Mouse (Mus musculus): ENCODE measurements around the gene Gm17662.

Gm17662 gene

DNA sequence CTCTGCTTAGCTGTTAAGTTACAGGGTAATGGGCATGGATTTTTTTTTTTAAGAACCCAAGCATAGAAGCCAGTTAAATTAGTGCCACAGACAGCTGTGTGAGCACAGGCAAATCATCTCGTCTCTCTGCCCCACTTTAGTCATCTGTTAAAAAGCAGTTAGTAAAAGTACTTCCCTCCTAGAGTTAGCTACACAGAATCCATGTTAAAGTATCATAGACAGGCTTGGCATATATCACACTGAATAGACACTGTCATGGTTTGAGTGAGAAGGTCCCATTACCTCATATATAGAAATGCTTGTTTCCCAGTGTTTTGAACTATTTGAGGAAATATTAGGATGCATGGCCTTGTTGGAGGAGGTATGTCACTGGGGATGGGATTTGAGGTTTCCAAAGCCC, at the start of gene Gm17662:
Gene Gm17662 (plus strand): TSS at position 301 of the 400 bp plus-strand sequence.
- DNase-seq (ENCODE audit: low spot score): no peak

DNA sequence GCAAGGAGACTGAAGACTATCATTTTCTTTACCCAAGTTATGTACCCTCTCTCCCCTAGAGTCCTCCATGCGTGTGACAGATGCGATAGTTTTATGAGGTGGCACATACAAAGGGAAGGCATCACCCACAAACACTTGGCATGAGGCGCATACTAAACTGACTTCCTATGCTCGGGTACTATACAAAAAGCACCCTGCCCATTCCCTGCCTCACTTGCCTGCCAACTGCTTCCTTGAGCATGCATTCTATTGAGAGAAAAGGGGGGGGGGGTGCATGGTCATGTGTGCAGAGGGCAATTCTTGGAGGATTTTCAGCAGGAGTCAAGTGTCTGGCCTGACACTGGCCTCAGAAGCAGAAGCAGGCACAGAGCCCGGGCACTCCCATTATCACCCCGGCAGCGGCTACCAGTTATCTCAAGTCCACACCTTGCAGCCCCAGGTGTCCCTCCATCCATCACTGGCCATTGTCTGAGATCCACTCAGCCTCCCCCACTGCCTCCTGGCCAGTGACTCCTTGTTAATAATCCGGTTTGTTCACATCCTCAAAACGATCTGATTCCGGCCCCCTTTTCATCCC, 46.3 kb upstream of the Gm17662 start:
- DNase-seq (ENCODE audit: low spot score): no peak

DNA sequence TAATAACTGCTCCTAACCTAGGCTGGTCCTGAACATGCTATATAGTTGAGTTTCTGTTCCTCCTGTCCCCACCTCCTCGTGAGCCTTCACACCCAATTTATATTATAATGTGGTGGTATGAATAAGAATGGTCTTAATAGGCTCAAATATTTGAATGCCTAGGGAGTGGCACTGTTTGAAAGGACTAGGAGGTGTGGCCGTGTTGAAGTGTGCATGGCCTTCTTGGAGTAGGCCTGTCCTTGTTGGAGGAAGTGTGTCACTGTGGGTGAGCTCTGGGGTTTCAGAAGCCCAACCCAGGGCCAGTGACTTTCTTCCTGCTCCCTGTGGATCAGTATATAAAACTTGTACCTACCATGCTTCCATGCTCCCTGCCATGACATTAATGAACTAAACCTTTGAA, 43.5 kb upstream of the Gm17662 start:
- DNase-seq (ENCODE audit: low spot score): no peak

DNA sequence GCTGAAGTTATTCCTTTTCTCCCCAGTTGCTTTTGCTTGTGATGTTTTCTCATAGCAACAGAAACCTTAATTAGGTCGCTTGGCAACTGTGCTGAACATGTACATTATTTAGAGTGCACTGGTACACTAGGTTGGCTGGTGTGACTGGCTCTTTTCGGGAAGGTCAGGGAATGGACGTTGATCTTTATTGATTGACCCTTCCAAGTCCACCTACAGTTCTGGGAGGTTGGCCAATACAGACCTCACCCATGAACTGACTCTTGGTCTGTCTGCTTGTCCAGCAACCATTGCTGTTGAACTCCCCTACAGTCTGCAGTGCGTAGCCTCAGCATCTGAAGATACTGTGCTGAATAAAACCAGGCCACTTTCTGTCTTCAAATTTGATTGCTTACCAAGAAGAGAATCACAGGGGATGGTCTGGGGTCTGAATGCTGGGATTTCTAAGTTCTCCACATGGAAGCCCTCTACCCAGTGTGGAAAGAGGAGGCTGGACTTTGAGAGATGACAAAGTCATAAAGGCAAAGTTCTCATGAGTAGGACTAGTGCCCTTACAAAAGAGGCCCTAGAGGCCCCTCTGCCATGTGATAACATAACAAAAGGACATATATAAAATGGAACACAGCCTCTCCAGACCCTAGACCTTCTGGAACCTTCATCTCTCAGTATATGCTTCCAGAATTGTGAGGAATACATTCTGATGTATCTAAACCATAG, 40.5 kb upstream of the Gm17662 start:
- no peak for DNase-seq (ENCODE audit: low spot score)

DNA sequence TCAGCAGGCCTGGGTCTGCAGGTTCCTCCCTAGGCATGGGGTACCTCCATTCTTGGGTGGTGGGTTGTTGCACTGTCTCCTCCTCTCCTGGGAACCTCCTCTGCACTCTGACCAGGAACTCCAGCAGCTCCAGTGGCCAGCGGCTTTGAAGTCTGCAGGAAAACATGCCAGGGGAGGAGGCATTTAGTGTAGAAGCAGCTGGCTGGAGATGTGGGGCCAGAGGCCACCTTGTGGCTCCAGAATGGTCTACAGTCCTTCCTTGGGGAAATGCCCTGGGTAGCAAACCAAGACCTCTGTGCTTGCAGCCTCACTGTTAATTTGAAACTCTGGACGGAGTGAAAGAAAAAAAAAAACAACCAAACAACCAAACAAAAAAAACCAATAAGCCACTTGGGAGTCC, 39.6 kb upstream of the Gm17662 start:
- DNase-seq (ENCODE audit: low spot score): no peak

DNA sequence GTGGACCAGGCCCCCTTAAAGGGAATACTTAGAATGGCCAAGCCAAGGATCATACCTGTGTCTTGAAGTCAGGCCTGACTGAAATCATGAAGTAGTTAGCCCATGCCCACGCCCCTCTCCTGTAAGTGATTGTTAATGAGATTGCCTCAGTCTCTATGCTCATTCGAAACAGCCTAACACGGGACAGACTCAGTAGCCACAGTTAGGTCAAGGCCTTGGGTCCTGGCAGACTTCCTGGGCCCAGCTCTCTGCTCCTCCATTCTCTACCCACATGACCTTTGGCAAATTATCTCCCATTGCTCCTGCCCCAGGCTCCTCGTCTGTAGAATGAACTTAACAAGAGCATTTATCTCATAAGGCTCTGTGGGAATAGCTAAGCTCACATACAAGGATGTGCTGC, 38.1 kb upstream of the Gm17662 start:
- no peak for DNase-seq (ENCODE audit: low spot score)

DNA sequence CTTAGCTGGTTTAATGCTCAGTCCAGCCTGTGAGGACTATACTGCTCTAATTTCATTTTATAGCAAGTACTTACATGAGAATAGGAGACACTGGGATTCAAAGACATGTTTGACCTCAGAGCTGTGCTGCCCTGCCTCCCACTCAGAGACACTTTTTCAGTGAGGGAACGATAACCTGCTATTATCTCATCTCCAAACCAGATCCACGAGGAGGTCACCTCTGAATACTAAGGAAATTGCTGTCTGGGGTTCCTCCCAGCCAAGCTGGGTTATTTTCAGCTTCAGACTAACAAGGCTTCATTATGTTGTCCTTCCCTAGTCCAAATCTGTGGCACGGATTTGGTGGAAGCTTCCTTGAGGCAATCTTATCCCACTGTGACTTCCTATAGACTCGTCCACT, 37.2 kb upstream of the Gm17662 start:
- DNase-seq (ENCODE audit: low spot score): no peak

DNA sequence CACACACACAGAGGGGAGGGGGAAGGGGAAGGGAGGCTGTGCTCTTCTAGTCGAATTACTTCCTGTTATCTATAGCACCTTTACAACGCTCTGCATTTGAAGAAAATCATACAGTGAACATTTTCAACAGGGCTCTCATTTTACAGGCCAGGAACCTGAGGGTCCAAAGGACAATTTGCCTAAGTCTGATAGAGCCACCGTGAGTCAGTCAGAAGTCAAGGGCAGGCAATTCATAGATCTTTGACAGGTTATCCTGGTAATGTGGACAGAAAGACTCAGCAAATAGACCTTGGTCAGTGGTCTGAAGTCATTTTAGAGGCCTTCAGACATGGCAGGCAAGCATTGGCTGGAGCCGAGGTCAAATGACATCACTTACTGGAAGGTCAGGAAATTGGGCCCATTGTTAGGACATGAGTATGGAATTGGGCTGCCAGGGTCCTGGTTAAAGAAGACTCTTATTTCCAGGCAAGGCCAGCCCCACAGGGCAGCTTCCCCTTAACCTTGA, 33.5 kb upstream of the Gm17662 start:
- no peak for DNase-seq (ENCODE audit: low spot score)

DNA sequence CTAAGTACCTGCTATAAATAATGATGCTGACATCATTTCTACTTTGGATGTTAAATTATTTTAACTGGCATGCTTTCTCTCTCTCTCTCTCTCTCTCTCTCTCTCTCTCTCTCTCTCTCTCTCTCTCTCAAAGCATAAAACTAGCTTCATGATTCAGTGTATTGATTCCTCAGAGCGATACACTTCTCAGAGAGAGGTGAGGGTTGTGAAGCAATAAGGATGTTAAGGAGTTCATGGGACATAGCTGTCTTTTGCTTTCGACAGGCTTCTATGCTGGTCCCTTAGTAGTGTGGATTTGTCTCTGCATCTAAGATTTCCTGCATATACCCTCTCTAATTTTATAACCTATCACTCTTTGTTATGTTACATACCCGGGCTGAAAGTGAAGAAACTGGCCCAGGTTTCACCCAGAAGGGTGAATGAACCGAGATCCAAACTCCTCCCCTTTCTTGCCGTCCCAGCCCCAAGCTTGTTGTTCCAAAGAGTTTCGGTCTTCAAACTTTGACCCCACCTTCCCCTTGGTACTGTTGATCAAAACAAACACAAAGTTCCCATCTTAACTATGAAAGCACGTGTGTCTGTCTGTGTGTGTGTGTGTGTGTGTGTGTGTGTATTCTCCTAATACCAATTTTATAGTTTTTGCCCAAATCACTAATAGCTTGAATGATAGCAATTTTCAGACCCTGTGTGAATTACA, 32.6 kb upstream of the Gm17662 start:
- no peak for DNase-seq (ENCODE audit: low spot score)

DNA sequence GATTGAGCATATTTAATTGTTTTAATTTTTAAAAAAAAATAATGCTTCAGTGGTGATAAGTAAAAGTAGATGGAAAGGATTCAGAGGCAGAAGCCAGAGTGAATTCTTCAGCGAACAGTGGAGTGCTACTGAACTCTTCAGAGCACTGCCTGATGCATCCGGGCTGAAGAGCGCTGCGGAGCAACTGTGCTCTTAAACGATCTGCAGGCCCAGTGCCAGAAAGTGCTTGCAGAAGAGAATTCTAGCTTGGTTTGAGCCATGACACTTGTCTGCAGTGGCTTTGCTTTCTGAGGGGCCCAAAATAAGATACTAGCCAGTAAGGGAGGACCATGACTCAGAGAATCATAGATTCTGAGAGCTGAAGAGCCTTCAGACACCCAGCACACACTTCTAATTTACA, 28.2 kb upstream of the Gm17662 start:
- no peak for DNase-seq (ENCODE audit: low spot score)

DNA sequence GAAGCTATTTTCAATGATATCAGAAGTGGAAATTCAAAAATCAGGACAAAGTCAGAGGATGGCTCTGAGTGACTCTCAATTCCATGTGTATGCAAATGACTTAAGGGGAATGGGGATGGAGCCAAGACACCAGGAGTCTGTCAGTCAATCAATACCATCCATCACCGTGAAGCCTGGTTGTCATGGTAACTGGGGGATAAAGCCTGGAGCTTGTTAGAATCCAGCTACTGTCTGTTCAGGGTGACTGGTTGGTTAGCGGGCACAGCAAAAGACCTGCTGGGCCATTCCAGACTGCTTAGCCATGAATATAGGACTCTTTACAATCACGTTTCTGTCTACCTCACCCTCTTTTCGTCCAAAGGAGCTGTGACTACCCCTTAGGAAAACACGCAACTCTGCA, 22.0 kb upstream of the Gm17662 start:
- no peak for DNase-seq (ENCODE audit: low spot score)

DNA sequence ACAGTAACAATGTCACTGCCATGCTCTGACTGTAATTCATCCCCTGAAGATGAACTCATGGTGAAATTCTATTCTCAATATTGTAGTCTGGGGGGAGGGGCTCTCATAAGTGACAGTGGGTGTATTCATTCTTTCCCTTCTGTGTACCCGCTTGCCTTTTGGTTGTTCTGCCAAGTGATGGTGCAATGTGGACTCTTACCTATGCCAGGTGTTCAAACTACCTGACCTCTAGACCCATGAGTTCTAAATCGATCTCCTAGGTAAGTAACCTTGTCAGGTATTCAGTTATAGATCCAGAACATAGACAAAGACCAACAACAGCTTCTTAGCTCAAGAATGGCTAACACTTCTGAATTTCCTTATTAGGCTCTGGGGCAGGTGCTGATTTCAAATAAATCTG, 18.8 kb upstream of the Gm17662 start:
- DNase-seq (ENCODE audit: low spot score): no peak

DNA sequence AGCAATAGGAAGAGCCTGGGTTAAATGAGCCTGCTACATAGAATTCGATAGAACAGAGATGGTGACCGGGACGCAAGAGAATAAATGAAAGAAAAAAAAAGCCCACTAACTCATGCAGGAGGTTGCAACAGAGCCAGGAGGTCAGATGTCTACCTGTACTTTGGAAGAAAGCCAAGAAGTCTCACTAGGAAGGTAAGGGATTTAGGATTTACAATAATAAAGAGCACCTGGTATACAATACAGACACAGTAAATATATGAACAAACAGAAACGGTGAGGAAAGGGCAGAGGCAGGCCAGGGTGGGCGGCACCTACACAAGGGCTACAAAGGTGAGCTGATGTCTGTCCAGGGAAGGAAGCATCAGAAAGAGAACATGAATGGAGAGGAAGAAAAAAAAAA, 14.9 kb upstream of the Gm17662 start:
- DNase-seq (ENCODE audit: low spot score): no peak

DNA sequence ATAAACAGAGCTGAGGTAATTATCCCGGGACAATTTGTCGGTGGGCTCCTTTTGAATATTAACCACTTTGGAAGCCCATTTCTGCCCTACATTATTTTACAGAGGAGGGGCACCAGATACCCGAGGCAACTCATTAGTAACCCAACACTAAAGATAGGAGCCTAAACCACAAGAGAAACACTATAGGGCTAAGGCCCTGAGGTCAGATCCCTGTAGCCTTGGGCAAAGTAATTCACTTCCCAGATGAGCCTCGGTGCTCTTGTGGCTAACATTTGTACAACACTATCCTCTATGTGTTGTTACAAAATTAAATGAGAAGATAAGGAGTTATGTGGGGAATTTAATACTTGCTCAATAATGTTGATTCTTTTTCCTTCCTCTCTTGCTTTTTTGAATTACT, 13.6 kb upstream of the Gm17662 start:
- no peak for DNase-seq (ENCODE audit: low spot score)

DNA sequence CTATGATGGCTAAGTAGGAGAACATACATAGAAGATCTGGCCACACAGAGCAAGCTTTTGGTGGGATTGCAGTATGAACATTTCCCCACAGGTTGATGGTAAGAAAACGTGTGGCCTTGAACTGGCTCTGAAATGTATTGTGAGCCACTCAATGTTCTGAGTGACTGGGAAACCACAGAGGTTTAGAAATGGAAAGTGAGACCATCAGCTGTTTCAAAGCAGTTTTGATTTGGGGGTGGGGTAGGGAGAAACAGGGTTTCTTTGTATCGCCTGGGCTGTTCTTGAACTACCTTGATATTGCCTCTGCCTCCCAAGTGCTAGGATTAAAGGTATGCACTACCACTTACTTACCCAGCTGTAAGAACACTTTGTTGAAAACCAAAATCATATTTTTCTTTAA, 1.9 kb upstream of the Gm17662 start:
- DNase-seq (ENCODE audit: low spot score): no peak

DNA sequence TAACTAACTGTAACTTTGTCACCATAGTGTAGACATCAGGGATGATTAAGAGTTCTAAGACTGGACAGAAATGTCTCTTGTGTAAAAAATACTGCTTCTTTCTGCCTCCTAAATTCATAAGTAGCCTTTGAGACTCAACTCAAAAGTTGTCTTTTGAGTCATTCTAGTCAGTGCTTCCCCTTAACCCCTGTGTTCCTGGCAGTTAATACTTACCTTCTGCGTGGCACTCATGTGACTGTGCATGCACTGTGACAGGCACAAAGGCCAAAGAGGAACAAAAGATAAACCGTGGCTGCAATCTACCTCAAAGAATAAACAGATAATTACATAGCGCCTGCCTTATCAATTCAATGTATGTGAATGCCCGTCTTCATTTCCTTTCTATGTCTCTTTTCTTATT, 694 bp downstream of the Gm17662 start:
- no peak for DNase-seq (ENCODE audit: low spot score)

DNA sequence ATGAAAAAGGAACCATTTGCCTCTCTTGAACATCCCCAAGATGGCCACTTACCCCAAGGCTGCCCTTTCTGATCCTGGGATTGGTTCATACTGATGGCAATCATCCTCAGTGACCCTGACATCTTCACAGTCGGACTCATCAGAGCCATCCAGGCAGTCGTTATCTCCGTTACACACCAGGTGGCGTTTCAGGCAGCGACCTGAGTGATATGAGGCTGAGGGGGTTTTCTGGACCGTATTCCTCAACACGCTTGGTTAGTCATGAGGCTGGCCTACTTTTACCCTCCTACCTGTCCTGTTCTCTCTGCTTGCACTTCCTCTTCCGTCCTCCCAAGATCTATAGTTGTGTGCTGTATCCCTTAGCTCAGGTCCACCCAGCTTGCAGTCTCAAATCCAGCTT, 4.1 kb downstream of the Gm17662 start:
- no peak for DNase-seq (ENCODE audit: low spot score)

DNA sequence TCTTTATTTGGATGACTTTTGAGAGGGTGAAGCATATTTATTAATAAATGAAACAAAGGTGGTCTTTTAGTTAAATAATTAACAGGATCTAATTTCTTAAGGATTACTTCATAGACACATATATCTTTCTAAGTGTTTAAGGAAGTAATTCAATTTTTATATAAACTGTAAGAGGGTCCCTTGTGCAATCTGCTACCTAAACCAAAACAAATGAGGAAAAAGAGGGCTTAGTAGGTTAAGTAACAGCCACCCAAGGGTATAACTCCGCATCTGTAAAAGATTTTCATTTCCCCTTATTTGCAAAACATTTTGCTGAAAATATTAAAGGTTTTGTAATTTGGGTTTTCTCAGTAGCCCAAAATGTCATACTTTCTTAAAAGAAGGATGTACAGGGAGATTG, 7.3 kb downstream of the Gm17662 start:
- DNase-seq (ENCODE audit: low spot score): no peak

DNA sequence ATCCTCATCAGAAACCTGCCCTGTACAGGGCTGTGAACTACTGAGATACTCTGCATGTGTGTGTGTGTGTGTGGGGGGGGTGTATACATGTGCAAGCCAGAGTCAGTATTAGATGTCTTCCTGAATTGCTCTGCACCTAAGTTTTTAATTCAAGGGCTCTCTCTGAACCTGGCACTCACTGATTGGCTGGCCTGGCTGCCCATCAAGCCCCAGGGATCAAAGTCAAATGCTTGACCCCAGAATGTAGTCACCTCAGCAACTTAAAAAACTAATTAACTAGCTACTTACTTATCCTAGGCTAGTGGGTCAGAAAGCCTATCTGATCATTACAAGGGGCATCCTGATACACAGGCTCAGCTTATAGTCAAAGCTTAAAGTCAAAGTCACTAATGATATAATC, 12.5 kb downstream of the Gm17662 start:
- no peak for DNase-seq (ENCODE audit: low spot score)

DNA sequence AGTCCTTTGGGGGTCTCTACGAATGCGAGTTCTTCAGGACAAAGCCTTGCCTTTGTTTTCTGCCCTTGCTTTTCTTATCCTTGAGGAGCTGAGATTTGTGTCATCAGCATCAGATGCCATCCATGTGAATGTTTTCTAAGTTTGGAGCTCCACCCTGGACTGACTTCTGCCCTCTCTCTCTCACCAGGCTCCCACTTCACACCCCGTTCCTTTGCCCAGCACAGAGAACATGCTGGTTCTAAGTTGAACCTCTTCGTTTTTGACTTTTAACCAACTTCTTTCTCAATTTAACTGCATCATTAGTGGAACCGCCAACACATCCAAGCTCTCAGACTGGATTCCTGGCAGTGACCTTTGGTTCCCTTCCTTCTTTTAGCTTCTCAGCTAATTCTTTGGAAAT, 13.1 kb downstream of the Gm17662 start:
- DNase-seq (ENCODE audit: low spot score): no peak

DNA sequence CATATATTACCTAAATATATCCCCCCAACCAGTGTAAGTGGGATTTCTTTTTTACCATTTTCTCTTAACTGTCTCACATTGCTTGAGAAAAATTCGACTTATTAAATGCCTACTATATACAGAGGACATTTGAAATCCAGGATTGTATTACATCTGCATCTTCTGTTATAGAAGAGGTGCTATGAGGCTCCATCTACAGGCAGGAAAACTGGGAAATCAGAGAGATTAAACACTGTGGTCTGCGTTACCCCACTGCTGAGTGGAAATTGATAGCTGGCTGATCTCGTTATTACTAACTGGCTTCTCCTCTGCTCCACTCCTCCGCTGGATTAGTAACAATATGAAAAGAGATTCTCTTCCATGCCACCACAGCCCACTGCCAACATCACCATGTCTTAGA, 18.7 kb downstream of the Gm17662 start:
- no peak for DNase-seq (ENCODE audit: low spot score)

DNA sequence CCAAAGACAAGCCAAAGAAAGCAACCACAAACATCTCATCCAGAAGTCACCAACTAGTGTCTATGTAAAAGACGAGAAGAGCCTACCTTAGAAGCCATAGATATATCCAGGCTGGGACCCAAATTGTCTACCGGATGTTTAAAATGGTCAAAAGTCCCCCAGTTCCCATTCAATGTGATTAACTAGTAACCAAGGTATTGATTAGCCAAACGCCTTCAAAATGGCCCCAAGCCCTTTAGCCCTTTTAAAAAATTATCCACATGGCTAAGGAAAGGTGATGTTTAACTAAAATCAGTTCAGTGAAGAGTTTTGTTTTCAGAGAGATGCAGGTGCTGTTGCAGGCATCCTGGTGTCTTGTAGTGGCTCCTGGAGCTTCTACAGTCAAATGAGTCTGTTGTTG, 19.2 kb downstream of the Gm17662 start, which contains the start of gene C8a:
Gene C8a (minus strand): TSS at position 76 of the 400 bp plus-strand sequence.
- no peak for DNase-seq (ENCODE audit: low spot score)

DNA sequence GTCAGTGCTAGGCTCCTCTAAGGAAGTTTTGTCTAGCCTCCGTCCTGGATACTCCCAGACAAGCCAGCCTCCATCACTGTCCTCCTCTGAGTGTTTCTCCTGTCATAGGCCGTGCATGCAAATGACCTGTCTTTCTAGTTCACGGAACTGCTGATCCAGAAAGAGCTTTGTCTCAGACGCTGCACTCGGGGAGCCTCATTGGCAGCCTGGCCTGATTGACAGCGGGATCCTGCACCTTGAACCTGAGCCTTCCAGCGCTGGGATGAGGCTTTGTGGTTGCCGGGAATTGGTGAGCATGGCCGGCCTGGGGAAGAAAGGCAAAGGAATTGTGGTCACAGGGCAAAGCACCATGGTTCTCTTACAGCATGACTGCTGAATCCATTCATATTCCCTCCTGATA, 30.4 kb downstream of the Gm17662 start:
- DNase-seq (ENCODE audit: low spot score): no peak
